11 mouse cellular contexts compared by ENCODE assay signal in the genomic region with DNA sequence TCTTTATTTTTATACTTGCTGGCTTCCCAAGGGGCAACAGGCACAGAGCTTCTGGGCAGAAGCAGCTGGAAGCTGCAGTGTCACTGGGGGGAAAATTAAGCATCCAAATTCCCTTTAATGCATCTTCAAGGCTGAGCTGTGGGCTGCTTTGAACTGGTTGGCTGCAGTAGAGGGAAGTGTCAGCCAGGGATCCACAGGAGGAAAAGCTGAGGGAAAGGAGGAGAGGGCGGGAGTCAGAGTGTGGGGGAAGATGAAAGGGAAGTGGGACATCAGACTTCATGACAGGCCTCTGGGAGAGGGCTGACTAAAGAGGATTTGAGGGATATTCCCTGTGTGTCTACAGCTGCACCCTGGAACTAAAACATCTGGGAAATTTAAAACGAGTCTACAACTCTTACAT.
DNase-seq lines count a peak whose midpoint lies in the region; ATAC-seq and TF ChIP-seq lines count a peak whose summit lies in the region.
"Had no signal": no experiment of that assay in that cellular context is flagged by ENCODE, and none has a peak within 500 bp of the region (broad histone marks: within the 10 kb centered on the region; RNA-seq: fewer than 3 reads in every experiment).

No protein-coding gene starts in this region.

- no peak overlapping the region for H3K9ac ChIP-seq in kidney, embryonic 15.5 days
- no peak overlapping the region for H3K9ac ChIP-seq in stomach, embryonic 14.5 days (replicated peaks; ENCODE audit: low read depth, low read length)
- H3K9ac ChIP-seq in stomach, postnatal 0 days (ENCODE audit: low read length) = no peak overlapping the region
- H3K9ac ChIP-seq: liver, postnatal 0 days had no signal

- peak; percentile 5 for DNase-seq in gastrocnemius, postnatal 14 days
- no peak for DNase-seq in gastrocnemius, adult 18-20 months (ENCODE audit: low spot score)
- DNase-seq in kidney, postnatal 25 days = no peak
- DNase-seq in stomach, postnatal 0 days (ENCODE audit: low spot score) = no peak
- DNase-seq in spleen, adult 18-20 months = no peak
- DNase-seq: heart, adult 2 months; liver, postnatal 0 days; thymus, postnatal 25 days had no signal

- no peaks in the 10 kb centered on the region for H3K27me3 ChIP-seq in kidney, embryonic 15.5 days
- H3K27me3 ChIP-seq in stomach, embryonic 14.5 days (ENCODE audit: control insufficient read depth, insufficient read depth, low read length) = no peaks in the 10 kb centered on the region
- no peaks in the 10 kb centered on the region for H3K27me3 ChIP-seq in stomach, postnatal 0 days (ENCODE audit: control insufficient read depth, insufficient read depth, low read length)

- TF ChIP-seq CTCF in stomach, postnatal 0 days (IDR thresholded peaks at IDR 0.05; ENCODE audit: low read depth) = no peak

- no peak for TF ChIP-seq EP300 in stomach, postnatal 0 days (optimal IDR thresholded peaks at IDR 0.05)

- no peaks in the 10 kb centered on the region for H3K36me3 ChIP-seq in kidney, embryonic 15.5 days
- H3K36me3 ChIP-seq in stomach, embryonic 14.5 days (ENCODE audit: control insufficient read depth, insufficient read depth, low read length) = no peaks in the 10 kb centered on the region
- H3K36me3 ChIP-seq in stomach, postnatal 0 days (ENCODE audit: control insufficient read depth, insufficient read depth, low read length) = no peaks in the 10 kb centered on the region

- H3K4me1 ChIP-seq in kidney, embryonic 15.5 days = peaks cover 18% of the 10 kb centered on the region
- H3K4me1 ChIP-seq in stomach, embryonic 14.5 days (ENCODE audit: control insufficient read depth, insufficient read depth, low read length) = no peaks in the 10 kb centered on the region
- H3K4me1 ChIP-seq in stomach, postnatal 0 days (replicated peaks; ENCODE audit: control insufficient read depth, insufficient read depth) = no peaks in the 10 kb centered on the region

- intact Hi-C loops in gastrocnemius, postnatal 14 days (cut with DNase I; ENCODE audit: low total_unique reads) = no loop called here

- H3K4me3 ChIP-seq in kidney, embryonic 15.5 days (replicated peaks) = no peak overlapping the region
- H3K4me3 ChIP-seq in stomach, embryonic 14.5 days (ENCODE audit: low read depth, low read length) = no peak overlapping the region
- H3K4me3 ChIP-seq in stomach, postnatal 0 days (ENCODE audit: low read depth, low read length) = no peak overlapping the region
- H3K4me3 ChIP-seq: heart, adult 2 months had no signal

- no peak overlapping the region for H3K4me2 ChIP-seq in kidney, embryonic 15.5 days
- H3K4me2 ChIP-seq in stomach, embryonic 14.5 days (replicated peaks; ENCODE audit: low read depth, low read length) = no peak overlapping the region
- no peak overlapping the region for H3K4me2 ChIP-seq in stomach, postnatal 0 days (replicated peaks; ENCODE audit: low read depth)

- 21% methylated on average over 2 of the region's 2 CpGs for WGBS in kidney, embryonic 15.5 days
- WGBS in stomach, embryonic 14.5 days = 45% methylated on average over 2 of the region's 2 CpGs
- WGBS in stomach, postnatal 0 days = 58% methylated on average over 2 of the region's 2 CpGs

- peak overlapping the region; percentile 78 for H3K27ac ChIP-seq in kidney, embryonic 15.5 days
- H3K27ac ChIP-seq in stomach, embryonic 14.5 days (ENCODE audit: low read length) = no peak overlapping the region; the same call in 1 of the 2 replicates
- H3K27ac ChIP-seq in stomach, postnatal 0 days (replicated peaks) = no peak overlapping the region; the same call in 1 of the 2 replicates
- H3K27ac ChIP-seq: heart, adult 2 months had no signal

- H3K9me3 ChIP-seq in kidney, embryonic 15.5 days (replicated peaks) = no peaks in the 10 kb centered on the region
- H3K9me3 ChIP-seq in stomach, embryonic 14.5 days (ENCODE audit: control insufficient read depth, low read depth, low read length) = no peaks in the 10 kb centered on the region
- no peaks in the 10 kb centered on the region for H3K9me3 ChIP-seq in stomach, postnatal 0 days (ENCODE audit: control insufficient read depth, low read length)

- peak; percentile 62 for ATAC-seq in kidney, embryonic 15.5 days (replicated peaks; ENCODE audit: low FRiP score)
- peak; percentile 75; the same call in 1 of the 2 replicates for ATAC-seq in stomach, embryonic 14.5 days (ENCODE audit: insufficient number of reproducible peaks, insufficient read depth, low FRiP score, low read depth)
- no peak; the same call in 1 of the 2 replicates for ATAC-seq in stomach, postnatal 0 days (ENCODE audit: low FRiP score, low TSS enrichment)
- ATAC-seq in inflammation-experienced regulatory T-cells, adult 6 months = no peak
- ATAC-seq: liver, postnatal 0 days had no signal

Comparison
In these comparisons a context has a peak if more than half of its experiments do, and no peak if none do; other contexts are left out.
1. ATAC-seq: peak in kidney, embryonic 15.5 days (single experiment) and stomach, embryonic 14.5 days (single experiment); none in stomach, postnatal 0 days (single experiment) and inflammation-experienced regulatory T-cells, adult 6 months (single experiment).